Mouse (Mus musculus): ENCODE results near the gene Slc19a2. TPM values are rescaled to one million over a fixed set of nuclear protein-coding genes. Genes with fewer than 3 reads are reported as not detected.

The Slc19a2 gene
- total RNA-seq (2023), result 1 to 10 TPM; 3.1 to 7.2 TPM

GRCm38 (mm10) chr1:164248465-164249331 lies at the start of gene Slc19a2:
Slc19a2 (plus strand) TSS chr1:164249046.

DNA sequence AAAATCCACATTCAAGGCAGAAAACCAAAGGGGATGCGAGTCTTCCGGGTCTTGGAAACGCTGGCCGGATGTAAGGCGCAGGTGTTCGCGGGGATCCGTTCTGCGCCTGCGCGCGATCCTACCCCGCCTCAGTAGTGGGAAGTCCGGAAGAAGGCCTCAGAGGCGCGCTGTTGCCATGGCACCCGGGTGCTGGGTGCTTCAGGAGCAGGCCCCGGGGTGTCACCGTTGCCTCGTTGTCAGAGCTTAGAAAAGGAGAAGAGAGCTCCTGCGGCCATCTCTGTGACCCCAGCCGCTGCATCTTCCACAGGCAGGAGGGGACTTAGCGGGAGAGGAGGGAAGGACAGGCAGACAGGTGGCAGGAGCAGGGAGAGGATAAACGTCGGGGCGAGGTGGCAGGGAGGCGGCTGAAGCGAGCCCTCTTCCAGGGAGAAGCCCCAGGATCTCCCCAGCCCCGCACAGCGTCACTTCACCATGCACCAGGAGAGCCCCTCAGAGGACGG lies 26.7 kb downstream of the Slc19a2 start, which contains the start of gene Ccdc181:
Ccdc181 (plus strand) TSS at position 131 of the 500 bp plus-strand sequence.

GRCm38 (mm10) chr1:164303821-164304220 lies 55.0 kb downstream of the Slc19a2 start, which contains the start of gene Nme7:
Nme7 (plus strand) TSS chr1:164304121.

DNA sequence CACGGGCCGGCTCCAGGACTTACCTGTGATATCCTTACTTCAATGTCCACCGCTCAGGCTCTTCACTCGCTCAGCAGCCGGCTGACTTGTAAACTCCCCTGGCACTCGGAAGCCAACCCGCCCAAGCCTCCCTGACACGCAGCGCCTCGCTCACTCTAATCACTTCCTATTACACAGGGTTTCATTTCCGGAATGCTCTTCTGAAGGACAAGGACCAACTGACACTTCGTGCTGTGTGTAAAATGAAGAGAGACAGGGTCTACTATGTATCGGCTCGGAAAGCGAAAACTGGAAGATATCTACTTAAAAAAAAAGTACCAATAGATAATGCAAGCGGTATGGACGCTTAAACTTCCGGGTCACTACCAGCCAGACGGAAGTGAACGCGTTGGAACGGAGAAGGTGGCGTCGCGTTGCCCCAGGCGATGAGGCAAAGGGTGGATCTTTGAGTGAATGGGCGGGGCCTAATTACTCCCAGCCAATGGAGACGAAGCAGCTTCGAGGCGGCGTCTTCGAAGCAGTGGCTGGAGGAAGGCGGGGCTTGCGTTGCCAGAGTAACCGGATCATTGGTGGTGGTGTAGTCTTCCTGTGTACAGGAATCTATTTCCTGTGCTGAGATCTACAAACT lies 58.4 kb downstream of the Slc19a2 start, which contains the start of gene Blzf1:
Blzf1 (minus strand) TSS at position 366 of the 628 bp plus-strand sequence.

Other genes starting within 250 kb of the Slc19a2 start
- gene Sele, start 200.8 kb upstream of the Slc19a2 start, total RNA-seq (2023), result under 1 TPM; 0.11 to 0.22 TPM
- gene Sell, start 187.1 kb upstream of the Slc19a2 start, total RNA-seq (2023), result 100 to 1,000 TPM; 498 to 511 TPM
- 10 to 100 TPM in 1 of 2 experiments, 1 to 10 TPM in 1; 8.2 to 10.7 TPM for gene Selp, start 133.8 kb upstream of the Slc19a2 start, total RNA-seq (2023)
- 10 to 100 TPM; 61.9 to 68.1 TPM for gene F5, start 97.2 kb upstream of the Slc19a2 start, total RNA-seq (2023)
- gene Ccdc181, start 26.5 kb downstream of the Slc19a2 start, total RNA-seq (2023), result 1 to 10 TPM; 4.2 to 4.7 TPM
- gene Nme7, start 55.1 kb downstream of the Slc19a2 start, total RNA-seq (2023), result 10 to 100 TPM in 1 of 2 experiments, 1 to 10 TPM in 1; 7.9 to 10.3 TPM
- 10 to 100 TPM; 12.4 to 13.2 TPM for gene Blzf1, start 58.4 kb downstream of the Slc19a2 start, total RNA-seq (2023)
- gene Atp1b1, start 209.3 kb downstream of the Slc19a2 start, total RNA-seq (2023), result 1 to 10 TPM; 6.5 to 6.7 TPM